Mouse (Mus musculus): ENCODE results near the gene Gm45711. TPM values are rescaled to one million over a fixed set of nuclear protein-coding genes. Genes with fewer than 3 reads are reported as not detected.

Gm45711 gene
- total and polyA plus RNA-seq, 3 experiments: not detected

DNA sequence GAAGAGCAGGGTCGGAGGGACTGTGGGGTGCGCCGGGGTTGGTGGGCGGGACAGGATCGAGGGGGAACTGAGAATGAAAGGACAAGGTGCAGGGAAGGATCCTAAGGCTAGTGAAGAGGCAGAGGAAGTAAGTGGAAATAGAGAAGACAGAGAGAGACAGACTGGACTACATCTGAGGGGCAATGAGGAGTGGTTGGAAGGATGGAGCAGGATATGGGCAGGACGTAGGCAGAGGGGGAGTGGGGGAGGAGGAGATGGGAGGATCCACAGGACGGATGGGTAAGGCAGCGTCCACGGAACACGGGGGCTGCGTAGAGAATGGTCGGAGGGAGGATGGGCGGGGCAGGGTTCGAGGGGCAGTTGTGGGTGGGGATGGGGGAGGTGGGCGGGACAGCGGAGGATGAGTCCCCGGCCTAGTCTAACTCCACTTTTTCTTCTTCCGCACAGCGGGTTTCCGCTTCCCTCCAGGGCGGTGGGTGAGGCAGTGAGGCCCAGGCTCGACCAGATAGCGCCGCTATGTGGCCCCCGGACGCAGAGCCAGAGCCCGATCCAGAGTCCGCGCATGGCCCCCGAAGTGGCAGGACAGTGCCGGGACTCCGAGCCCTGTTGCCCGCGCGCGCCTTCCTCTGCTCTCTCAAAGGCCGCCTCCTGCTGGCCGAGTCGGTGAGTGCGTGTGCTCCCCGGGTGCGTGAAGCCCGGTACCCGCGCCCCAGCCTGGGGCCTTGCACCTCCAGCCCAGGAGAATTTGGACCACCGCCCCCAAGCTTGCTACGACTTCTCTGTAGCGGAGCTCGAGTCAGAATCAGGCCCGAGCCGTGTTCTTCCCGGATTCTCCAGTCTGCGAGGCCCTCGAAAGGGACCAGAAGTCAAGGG is 30.6 kb upstream of the Gm45711 start:
- peak; percentile 85 to 87 for DNase-seq
- WGBS: under 1% methylated on average over 48 of the region's 54 CpGs
- Histone ChIP-seq H3K79me2 (replicated peaks; ENCODE audit: control insufficient read depth, insufficient read depth, low read length) (no peaks in the 10 kb centered on the region), H3K27me3 (ENCODE audit: control insufficient read depth, insufficient read depth, low read length) (no peaks in the 10 kb centered on the region), H3K4me3 (peak overlapping the region; percentile 77), H3K36me3 (ENCODE audit: control insufficient read depth, insufficient read depth, low read length) (no peaks in the 10 kb centered on the region), H3K9ac (ENCODE audit: low read depth, low read length) (peak overlapping the region; percentile 76), H3K27ac (peak overlapping the region; percentile 97), H3K4me1 (ENCODE audit: control insufficient read depth, insufficient read depth, low read length) (peaks cover 2% of the 10 kb centered on the region; the same call in 1 of the 2 replicates)
- TF ChIP-seq CTCF (IDR thresholded peaks at IDR 0.05) (peak; percentile 86), POLR2A (IDR thresholded peaks at IDR 0.05; ENCODE audit: insufficient read depth, low read depth, low read length) (peak; percentile 70), EP300 (IDR thresholded peaks at IDR 0.05; ENCODE audit: insufficient read depth, low read depth, low read length) (0 out of 2 replicates have a peak, but pooled peaks have one; percentile 23)
- intact Hi-C loops (cut with DNase I): loop anchor here (1.0 to 5.0 kb wide), 4 partner anchors 27 to 193 kb away; partner anchors contain the start of genes Car7, Nae1 and Tk2

DNA sequence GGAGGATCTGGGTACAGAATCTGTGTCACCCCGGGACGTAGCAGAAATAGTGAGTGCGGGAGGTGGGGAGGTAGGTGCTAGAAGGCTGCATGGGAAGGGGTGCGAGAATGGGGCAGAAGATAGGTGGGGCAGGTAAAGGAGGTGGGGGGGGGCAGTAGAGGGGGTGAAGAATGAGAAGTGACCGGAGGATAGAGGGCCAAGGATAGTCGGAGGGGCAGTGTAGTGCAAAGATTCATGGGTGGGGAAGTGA is 30.0 kb upstream of the Gm45711 start:
- 5% methylated on average over 6 of the region's 6 CpGs for WGBS
- Histone ChIP-seq H3K27me3 (ENCODE audit: control insufficient read depth, insufficient read depth, low read length) (no peaks in the 10 kb centered on the region), H3K36me3 (ENCODE audit: control insufficient read depth, insufficient read depth, low read length) (no peaks in the 10 kb centered on the region), H3K4me3 (peak overlapping the region; percentile 77), H3K9ac (ENCODE audit: low read depth, low read length) (peak overlapping the region; percentile 76), H3K27ac (peak overlapping the region; percentile 97), H3K79me2 (replicated peaks; ENCODE audit: control insufficient read depth, insufficient read depth, low read length) (no peaks in the 10 kb centered on the region), H3K4me1 (ENCODE audit: control insufficient read depth, insufficient read depth, low read length) (peaks cover 2% of the 10 kb centered on the region; the same call in 1 of the 2 replicates)
- intact Hi-C loops (cut with DNase I): loop anchor here (1.0 to 10.0 kb wide), 4 partner anchors 27 to 235 kb away; partner anchors contain the start of genes Car7, Cdh5 and Nae1
- TF ChIP-seq EP300 (IDR thresholded peaks at IDR 0.05; ENCODE audit: insufficient read depth, low read depth, low read length) (no peak), CTCF (IDR thresholded peaks at IDR 0.05) (no peak), POLR2A (IDR thresholded peaks at IDR 0.05; ENCODE audit: insufficient read depth, low read depth, low read length) (no peak)
- DNase-seq: peak in 1 of 2 experiments; percentile 23

DNA sequence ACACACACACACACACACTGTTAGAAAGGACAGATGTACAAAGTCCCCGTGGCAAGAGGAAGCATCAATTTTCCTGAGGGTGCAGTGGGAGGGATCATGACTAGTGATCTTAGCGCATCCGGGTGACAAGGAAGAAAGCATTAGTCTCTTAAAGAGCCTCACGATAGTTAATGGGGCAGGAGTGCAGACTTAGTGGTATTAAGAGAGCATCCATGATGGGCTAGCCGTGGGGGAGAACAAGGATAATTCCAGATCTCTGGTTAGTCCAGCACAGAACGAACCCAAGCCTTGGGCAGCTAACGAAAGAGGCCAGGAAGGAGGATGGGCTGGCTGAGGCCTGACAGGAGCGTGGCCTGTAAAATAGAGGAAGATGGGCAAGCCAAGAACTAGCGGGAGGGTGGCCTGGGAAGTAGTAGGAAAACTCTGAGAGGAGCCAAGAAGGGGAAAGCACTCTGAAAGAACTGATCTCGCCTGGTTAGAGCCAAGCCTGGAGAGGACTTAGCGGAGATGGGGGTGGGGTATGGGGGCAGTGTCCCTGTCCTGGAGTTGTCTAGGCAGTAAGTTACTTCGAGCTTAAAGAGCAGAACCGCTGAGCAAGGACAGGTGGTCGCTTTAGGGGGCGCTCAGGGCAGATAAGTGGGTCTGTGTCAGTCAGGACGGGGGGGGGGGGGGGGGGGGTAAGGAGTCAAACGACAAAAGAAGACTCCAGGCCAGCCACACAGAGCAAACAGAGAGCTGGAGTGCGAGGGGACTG is 29.5 kb upstream of the Gm45711 start, which contains the start of gene Cmtm3:
Cmtm3 (plus strand) TSS at position 182 of the 754 bp plus-strand sequence.
- Histone ChIP-seq H3K36me3 (ENCODE audit: control insufficient read depth, insufficient read depth, low read length) (no peaks in the 10 kb centered on the region), H3K4me1 (ENCODE audit: control insufficient read depth, insufficient read depth, low read length) (peaks cover 2% of the 10 kb centered on the region; the same call in 1 of the 2 replicates), H3K9ac (ENCODE audit: low read depth, low read length) (peak within 1 kb of the TSS; percentile 76), H3K27me3 (ENCODE audit: control insufficient read depth, insufficient read depth, low read length) (no peaks in the 10 kb centered on the region), H3K27ac (peak within 1 kb of the TSS; percentile 97), H3K4me3 (peak within 1 kb of the TSS; percentile 77), H3K79me2 (replicated peaks; ENCODE audit: control insufficient read depth, insufficient read depth, low read length) (no peaks in the 10 kb centered on the region)
- WGBS: 23% methylated on average over 17 of the region's 18 CpGs
- DNase-seq: peak; percentile 59
- TF ChIP-seq CTCF (IDR thresholded peaks at IDR 0.05) (no peak), EP300 (IDR thresholded peaks at IDR 0.05; ENCODE audit: insufficient read depth, low read depth, low read length) (no peak), POLR2A (IDR thresholded peaks at IDR 0.05; ENCODE audit: insufficient read depth, low read depth, low read length) (peak; percentile 42; the same call in 1 of the 2 replicates)
- intact Hi-C loops (cut with DNase I): loop anchor here (10.0 kb wide), 1 partner anchor 235 kb away; the partner anchor contains the start of gene Cdh5

DNA sequence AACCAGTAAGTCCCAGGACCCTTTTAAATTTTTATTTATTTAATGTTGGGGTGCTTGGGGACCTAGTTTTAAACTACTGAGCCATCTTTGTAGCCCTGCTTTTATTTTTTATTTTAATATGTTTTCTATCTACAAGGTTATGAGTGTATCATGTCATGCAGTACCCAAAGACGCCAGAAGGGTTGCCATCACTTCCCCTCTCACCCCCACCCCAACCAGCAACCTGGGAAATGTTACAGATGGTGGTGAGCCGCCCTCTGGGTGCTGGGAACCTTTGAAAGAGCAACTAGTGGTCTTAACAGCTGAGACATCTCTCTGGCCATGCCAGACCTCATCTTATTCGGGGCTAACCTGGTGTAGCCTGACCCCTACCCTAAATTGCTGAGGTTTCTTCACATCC is 28.0 kb upstream of the Gm45711 start:
- no peak for DNase-seq
- Histone ChIP-seq H3K27me3 (ENCODE audit: control insufficient read depth, insufficient read depth, low read length) (no peaks in the 10 kb centered on the region), H3K9ac (ENCODE audit: low read depth, low read length) (no peak overlapping the region), H3K36me3 (ENCODE audit: control insufficient read depth, insufficient read depth, low read length) (no peaks in the 10 kb centered on the region), H3K27ac (no peak overlapping the region), H3K4me1 (ENCODE audit: control insufficient read depth, insufficient read depth, low read length) (peaks cover 2% of the 10 kb centered on the region), H3K4me3 (no peak overlapping the region), H3K79me2 (replicated peaks; ENCODE audit: control insufficient read depth, insufficient read depth, low read length) (no peaks in the 10 kb centered on the region)
- TF ChIP-seq CTCF (IDR thresholded peaks at IDR 0.05) (peak; percentile 32), EP300 (IDR thresholded peaks at IDR 0.05; ENCODE audit: insufficient read depth, low read depth, low read length) (no peak)
- intact Hi-C loops (cut with DNase I): loop anchor here (10.0 kb wide), 1 partner anchor 233 kb away; the partner anchor contains the start of gene Cdh5
- 64% methylated on average over 3 of the region's 3 CpGs for WGBS

DNA sequence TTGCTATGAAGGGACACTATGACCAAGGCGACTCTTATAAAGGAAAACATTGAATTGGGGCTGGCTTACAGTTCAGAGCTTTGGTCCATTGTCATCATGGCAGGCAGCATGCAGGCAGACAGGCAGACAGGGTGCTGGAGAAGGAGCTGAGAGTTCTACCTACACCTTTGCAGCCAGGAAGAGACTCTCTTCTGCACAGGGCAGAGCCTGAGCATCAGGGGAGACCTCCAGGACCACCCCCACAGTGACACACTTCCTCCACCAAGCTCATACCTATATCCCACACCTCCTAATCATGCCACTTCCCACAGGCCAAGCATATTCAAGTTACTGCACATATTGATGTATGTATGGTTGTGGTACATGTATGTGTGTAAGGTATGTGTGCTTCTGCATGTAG is 26.9 kb upstream of the Gm45711 start:
- DNase-seq: no peak
- H3K27ac ChIP-seq: no peak overlapping the region
- H3K36me3 ChIP-seq (ENCODE audit: control insufficient read depth, insufficient read depth, low read length): no peaks in the 10 kb centered on the region
- intact Hi-C loops (cut with DNase I): loop anchor here (10.0 kb wide), 1 partner anchor 232 kb away; the partner anchor contains the start of gene Cdh5
- WGBS: 88% methylated on average over 1 of the region's 1 CpGs
- H3K9ac ChIP-seq (ENCODE audit: low read depth, low read length): no peak overlapping the region
- H3K4me3 ChIP-seq: no peak overlapping the region
- H3K27me3 ChIP-seq (ENCODE audit: control insufficient read depth, insufficient read depth, low read length): no peaks in the 10 kb centered on the region
- H3K79me2 ChIP-seq (replicated peaks; ENCODE audit: control insufficient read depth, insufficient read depth, low read length): no peaks in the 10 kb centered on the region
- peaks cover 2% of the 10 kb centered on the region for H3K4me1 ChIP-seq (ENCODE audit: control insufficient read depth, insufficient read depth, low read length)
- TF ChIP-seq EP300 (IDR thresholded peaks at IDR 0.05; ENCODE audit: insufficient read depth, low read depth, low read length) (no peak), CTCF (IDR thresholded peaks at IDR 0.05) (no peak), POLR2A (IDR thresholded peaks at IDR 0.05; ENCODE audit: insufficient read depth, low read depth, low read length) (no peak)
